Mouse (Mus musculus): ENCODE data around the gene Ccdc187. TPM values are rescaled to one million over a fixed set of nuclear protein-coding genes. Genes with fewer than 3 reads are reported as not detected.
A peak's percentile ranks its signal among the peaks of the same experiment; 100 is the strongest.

Ccdc187 gene
- polyA plus RNA-seq, 1 experiment from 2014 or later, result 0.37 TPM

DNA sequence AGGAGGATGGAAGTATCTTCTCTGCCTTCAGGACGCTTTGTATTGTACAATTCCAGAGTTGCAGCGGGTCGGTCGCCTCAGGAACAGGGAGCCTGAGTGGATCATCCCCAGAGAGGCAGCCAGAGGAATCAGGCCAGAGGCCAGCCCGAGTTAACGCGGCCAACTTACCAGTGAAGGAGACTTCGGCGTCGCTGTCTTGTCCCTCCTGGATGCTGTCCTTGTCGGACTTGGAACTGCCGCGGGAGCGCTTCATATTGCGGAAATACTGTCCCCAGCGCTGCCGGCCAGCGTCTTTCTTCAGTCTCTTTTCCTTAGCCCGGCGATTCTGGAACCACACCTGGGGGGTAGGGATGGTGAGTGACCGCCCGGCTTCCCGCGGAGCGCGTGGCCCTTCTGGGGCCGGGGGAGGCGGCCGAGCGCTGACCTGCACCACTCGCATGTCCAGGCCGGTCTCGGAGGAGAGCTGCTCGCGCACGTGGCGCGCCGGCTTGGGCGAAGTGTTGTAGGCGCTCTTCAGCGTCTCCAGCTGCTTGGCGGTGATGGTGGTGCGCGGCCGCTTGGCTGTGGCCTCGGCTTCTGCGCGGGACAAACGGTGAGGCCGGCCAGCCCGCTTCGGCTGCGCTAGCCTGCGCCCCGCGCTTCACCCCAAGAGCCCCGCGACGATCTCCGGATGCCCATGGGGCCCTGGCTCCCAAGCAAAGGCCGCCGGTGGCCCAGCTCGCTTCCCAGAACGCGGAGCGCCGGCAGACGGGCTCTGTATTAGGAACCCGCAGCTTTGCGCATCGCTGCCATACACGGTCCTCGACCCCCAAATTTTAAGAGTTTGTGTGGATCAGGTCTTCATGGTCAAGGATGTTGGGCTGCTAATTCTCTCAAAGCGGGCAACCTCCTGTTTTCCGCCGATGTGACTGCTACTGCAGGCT lies 92.2 kb downstream of the Ccdc187 start:
- peaks cover 99% of the 10 kb centered on the region for H3K27me3 ChIP-seq
- no peak for ATAC-seq (ENCODE audit: low FRiP score)
- H3K4me1 ChIP-seq, result peaks cover 40% of the 10 kb centered on the region
- H3K9me3 ChIP-seq (replicated peaks), result no peaks in the 10 kb centered on the region
- H3K36me3 ChIP-seq, result no peaks in the 10 kb centered on the region
- H3K27ac ChIP-seq, result no peak overlapping the region
- peak overlapping the region; percentile 35 for H3K9ac ChIP-seq
- H3K4me2 ChIP-seq (replicated peaks), result peak overlapping the region; percentile 37
- WGBS, result under 1% methylated on average over 74 of the region's 77 CpGs
- H3K4me3 ChIP-seq, result peak overlapping the region; percentile 23

DNA sequence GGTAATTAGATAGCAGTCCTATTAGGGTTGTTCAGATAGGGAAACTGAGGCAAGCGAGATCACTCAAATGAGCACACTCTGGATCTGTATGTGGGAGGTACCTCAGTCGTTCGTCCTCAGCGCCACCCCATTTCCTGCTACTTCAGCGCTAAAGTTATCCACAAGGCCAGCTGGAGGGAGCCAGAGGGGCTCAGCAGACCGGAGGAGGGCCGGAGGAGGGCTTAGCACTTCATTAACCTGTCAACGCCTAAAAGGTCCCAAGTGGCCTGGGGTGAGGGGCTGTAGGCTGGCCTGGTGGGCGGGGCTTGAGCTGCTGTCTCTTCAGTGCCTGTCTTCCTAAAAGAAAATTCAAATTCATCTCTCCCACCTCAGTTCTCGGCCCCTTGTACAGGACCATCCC lies 95.9 kb downstream of the Ccdc187 start:
- Histone ChIP-seq H3K27ac (no peak overlapping the region), H3K4me2 (replicated peaks) (peak overlapping the region; percentile 24), H3K9me3 (replicated peaks) (no peaks in the 10 kb centered on the region)

DNA sequence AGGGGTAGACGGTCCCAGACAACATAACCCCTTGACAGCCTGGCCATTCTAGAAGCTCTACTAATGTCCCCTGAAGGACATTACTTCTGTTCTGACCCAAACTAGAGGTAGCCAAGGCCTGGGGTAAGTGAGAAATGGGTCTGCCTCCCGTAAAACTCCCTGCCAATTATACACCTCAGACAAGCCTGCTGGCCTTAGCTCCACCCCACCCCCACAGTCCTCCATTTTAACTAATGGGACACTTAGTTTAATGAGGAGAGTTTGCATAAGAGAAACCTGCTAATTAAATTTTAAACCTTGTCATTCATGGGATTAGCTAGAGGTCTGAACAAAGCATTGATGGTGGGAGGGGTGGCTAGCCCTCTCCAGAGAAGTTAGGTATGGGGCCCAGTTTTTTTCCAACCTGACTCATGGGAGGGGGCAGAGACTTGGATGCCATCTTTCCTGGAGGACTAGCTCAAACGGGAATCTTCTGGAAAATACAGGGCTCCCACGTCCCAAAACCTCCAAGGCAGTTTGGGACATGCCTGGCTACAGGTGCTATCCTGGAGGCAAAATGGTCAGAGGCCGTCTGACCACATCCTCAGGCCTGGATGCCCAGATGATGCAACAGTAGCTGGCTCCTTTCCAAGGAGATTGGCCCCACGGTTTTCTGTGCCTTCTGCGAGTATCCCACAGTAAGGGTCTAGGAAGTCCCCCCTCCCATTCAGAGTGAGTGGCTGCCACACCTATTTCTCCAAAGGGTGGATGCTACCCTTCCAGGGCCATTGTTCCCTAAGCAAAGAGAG lies 99.6 kb downstream of the Ccdc187 start:
- peaks cover 76% of the 10 kb centered on the region for H3K27me3 ChIP-seq
- no peaks in the 10 kb centered on the region for H3K9me3 ChIP-seq (replicated peaks)
- no peak overlapping the region for H3K4me3 ChIP-seq
- ATAC-seq (ENCODE audit: low FRiP score), result no peak
- no peaks in the 10 kb centered on the region for H3K36me3 ChIP-seq
- H3K4me2 ChIP-seq (replicated peaks), result no peak overlapping the region
- H3K27ac ChIP-seq, result no peak overlapping the region
- no peak overlapping the region for H3K9ac ChIP-seq
- 45% methylated on average over 7 of the region's 7 CpGs for WGBS
- peaks cover 24% of the 10 kb centered on the region for H3K4me1 ChIP-seq

More for the DNA sequence above, 95.9 kb downstream of the Ccdc187 start:
- H3K4me3 ChIP-seq, result 0 out of 2 replicates have a peak overlapping the region, but pooled peaks have one; percentile 7
- peak; percentile 51; the same call in 1 of the 2 replicates for ATAC-seq (ENCODE audit: low FRiP score)
- H3K36me3 ChIP-seq, result no peaks in the 10 kb centered on the region
- H3K4me1 ChIP-seq, result peaks cover 35% of the 10 kb centered on the region
- H3K27me3 ChIP-seq, result peaks cover 98% of the 10 kb centered on the region
- WGBS, result under 1% methylated on average over 10 of the region's 10 CpGs
- H3K9ac ChIP-seq, result no peak overlapping the region

Other genes starting within 250 kb of the Ccdc187 start
- 12.6 and 15.0 TPM in 2 replicates for gene Nacc2, start 171.3 kb downstream of the Ccdc187 start, polyA plus RNA-seq (2016; fragmentation: Nextera tagmentation; extraction: Ambion mirVana)
- gene Lhx3, start 86.3 kb downstream of the Ccdc187 start, polyA plus RNA-seq (2016; fragmentation: Nextera tagmentation; extraction: Ambion mirVana), result 8.7 and 12.0 TPM in 2 replicates
- gene Qsox2, start 57.0 kb downstream of the Ccdc187 start, polyA plus RNA-seq (2016; fragmentation: Nextera tagmentation; extraction: Ambion mirVana), result 19.6 and 20.3 TPM in 2 replicates
- 125 and 133 TPM in 2 replicates for gene Gpsm1, start 21.0 kb upstream of the Ccdc187 start, polyA plus RNA-seq (2016; fragmentation: Nextera tagmentation; extraction: Ambion mirVana)
- 33.2 and 34.7 TPM in 2 replicates for gene Dnlz, start 57.6 kb upstream of the Ccdc187 start, polyA plus RNA-seq (2016; fragmentation: Nextera tagmentation; extraction: Ambion mirVana)
- 0.78 and 1.1 TPM in 2 replicates for gene Card9, start 66.4 kb upstream of the Ccdc187 start, polyA plus RNA-seq (2016; fragmentation: Nextera tagmentation; extraction: Ambion mirVana)
- 36.2 and 37.3 TPM in 2 replicates for gene Snapc4, start 86.1 kb upstream of the Ccdc187 start, polyA plus RNA-seq (2016; fragmentation: Nextera tagmentation; extraction: Ambion mirVana)
- gene Entr1, start 94.8 kb upstream of the Ccdc187 start, polyA plus RNA-seq (2016; fragmentation: Nextera tagmentation; extraction: Ambion mirVana), result 179 and 188 TPM in 2 replicates
- 107 and 110 TPM in 2 replicates for gene Pmpca, start 94.8 kb upstream of the Ccdc187 start, polyA plus RNA-seq (2016; fragmentation: Nextera tagmentation; extraction: Ambion mirVana)
- 31.4 and 35.4 TPM in 2 replicates for gene Inpp5e, start 114.6 kb upstream of the Ccdc187 start, polyA plus RNA-seq (2016; fragmentation: Nextera tagmentation; extraction: Ambion mirVana)
- gene Sec16a, start 150.7 kb upstream of the Ccdc187 start, polyA plus RNA-seq (2016; fragmentation: Nextera tagmentation; extraction: Ambion mirVana), result 32.3 and 35.3 TPM in 2 replicates
- 38.0 and 41.0 TPM in 2 replicates for gene Notch1, start 222.1 kb upstream of the Ccdc187 start, polyA plus RNA-seq (2016; fragmentation: Nextera tagmentation; extraction: Ambion mirVana)